Mouse (Mus musculus) gastrocnemius, adult 8-10 months (tissue): ENCODE data around the gene Zfp131. TPM values are rescaled to one million over a fixed set of nuclear protein-coding genes. Genes with fewer than 3 reads are reported as not detected.

Experiments
- DNase-seq, 2 experiments: peaks; one replicate each; pipeline ENCODE4 v3.0.0; 2022; ENCODE audit warnings: low spot score in 2 of 2
- total RNA-seq, 4 experiments: library from RNA; stranded (reverse); gene quantifications; 2 replicates each; pipeline ENCODE4 v1.2.4; 2022

Gene Zfp131
- total RNA-seq, 4 experiments from 2014 or later, result 19.8 to 24.7 (median 20.5) TPM

- DNase-seq, result peak in 1 of 2 experiments; percentile 11
Observed at GRCm38 (mm10) chr13:119755141-119755547, 35.5 kb downstream of the Zfp131 start.

- no peak for DNase-seq
Observed at GRCm38 (mm10) chr13:119754635-119755020, 36.1 kb downstream of the Zfp131 start.

GRCm38 (mm10) chr13:119753859-119754634 lies 36.6 kb downstream of the Zfp131 start:
- DNase-seq, result no peak

GRCm38 (mm10) chr13:119746930-119747329 lies 43.8 kb downstream of the Zfp131 start:
- DNase-seq, result no peak

GRCm38 (mm10) chr13:119743470-119743869 lies 47.2 kb downstream of the Zfp131 start:
- no peak for DNase-seq

- no peak for DNase-seq
Observed at GRCm38 (mm10) chr13:119742711-119743415, 47.8 kb downstream of the Zfp131 start.

GRCm38 (mm10) chr13:119741390-119742237 lies 49.1 kb downstream of the Zfp131 start:
- no peak for DNase-seq

- no peak for DNase-seq
Observed at GRCm38 (mm10) chr13:119731448-119731847, 59.2 kb downstream of the Zfp131 start.

- DNase-seq, result no peak
Observed at GRCm38 (mm10) chr13:119729406-119729805, 61.3 kb downstream of the Zfp131 start.

GRCm38 (mm10) chr13:119727608-119728387 lies 62.9 kb downstream of the Zfp131 start:
- no peak for DNase-seq

- DNase-seq, result no peak
Observed at GRCm38 (mm10) chr13:119724541-119724940, 66.1 kb downstream of the Zfp131 start.

GRCm38 (mm10) chr13:119723368-119723767 lies 67.3 kb downstream of the Zfp131 start:
- DNase-seq, result no peak

GRCm38 (mm10) chr13:119722447-119722846 lies 68.2 kb downstream of the Zfp131 start:
- DNase-seq, result no peak

- no peak for DNase-seq
Observed at GRCm38 (mm10) chr13:119716105-119716504, 74.6 kb downstream of the Zfp131 start.

Other genes with a start within 250 kb of the Zfp131 start
- under 1 TPM; 0.19 to 0.83 (median 0.48) TPM for gene Ccl28, start 167.1 kb downstream of the Zfp131 start, total RNA-seq
- 10 to 100 TPM; 23.9 to 27.6 (median 25.4) TPM for gene Hmgcs1, start 100.5 kb downstream of the Zfp131 start, total RNA-seq
- 1 to 10 TPM; 1.2 to 2.2 (median 1.4) TPM for gene Nim1k, start 35.0 kb downstream of the Zfp131 start, total RNA-seq
- not detected for gene AF067063, start 39.3 kb upstream of the Zfp131 start, total RNA-seq
- gene D13Ertd608e, start 45.1 kb upstream of the Zfp131 start, total RNA-seq, result not detected
- gene Tcstv1, start 103.9 kb upstream of the Zfp131 start, total RNA-seq, result not detected
- gene Gm21761, start 138.4 kb upstream of the Zfp131 start, total RNA-seq, result not detected
- gene B020031M17Rik, start 159.9 kb upstream of the Zfp131 start, total RNA-seq, result not detected
- gene Gm36079, start 236.1 kb upstream of the Zfp131 start, total RNA-seq, result not detected